ENCODE assay signal across 16 mouse cellular contexts in the genomic region with DNA sequence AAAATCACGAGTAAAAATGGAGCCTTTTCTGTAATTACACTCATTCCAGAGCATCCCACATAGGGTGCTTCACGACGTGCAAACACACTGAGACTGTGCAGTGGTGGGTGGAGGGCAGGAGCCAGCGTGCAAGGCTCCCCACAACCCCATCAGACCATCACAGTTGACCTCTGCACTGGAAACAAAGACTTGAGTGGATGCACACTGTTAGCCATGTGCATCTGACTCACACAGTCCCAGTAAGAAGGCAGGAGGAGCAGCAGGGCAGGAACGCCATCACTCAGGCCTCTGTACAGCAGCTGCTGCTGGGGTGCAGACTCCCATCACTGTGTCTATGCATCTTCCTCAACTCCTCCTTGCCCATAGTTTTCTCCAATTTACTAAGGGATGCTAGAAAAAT.
DNase-seq lines count a peak whose midpoint lies in the region; ATAC-seq and TF ChIP-seq lines count a peak whose summit lies in the region.
"Had no signal": no experiment of that assay in that cellular context is flagged by ENCODE, and none has a peak within 500 bp of the region (broad histone marks: within the 10 kb centered on the region; RNA-seq: fewer than 3 reads in every experiment).

No protein-coding gene starts in this region.

- peaks cover 21% of the 10 kb centered on the region for H3K4me1 ChIP-seq in hindbrain, embryonic 10.5 days (replicated peaks)
- peaks cover 8% of the 10 kb centered on the region for H3K4me1 ChIP-seq in hindbrain, embryonic 14.5 days (replicated peaks; ENCODE audit: control insufficient read depth, insufficient read depth, low read length)
- peaks cover 18% of the 10 kb centered on the region for H3K4me1 ChIP-seq in midbrain, embryonic 10.5 days
- H3K4me1 ChIP-seq in midbrain, postnatal 0 days (ENCODE audit: insufficient read depth, low read length): 0 out of 2 replicates have a peak, but pooled peaks cover 3% of the 10 kb centered on the region
- no peaks in the 10 kb centered on the region for H3K4me1 ChIP-seq in embryonic facial prominence, embryonic 11.5 days (ENCODE audit: control insufficient read depth, insufficient read depth, low read length)
- H3K4me1 ChIP-seq: embryonic facial prominence, embryonic 15.5 days; limb, embryonic 12.5 days had no signal

- H3K9ac ChIP-seq in hindbrain, embryonic 14.5 days: no peak overlapping the region
- H3K9ac ChIP-seq in midbrain, postnatal 0 days (replicated peaks; ENCODE audit: low read length, poor library complexity, severe bottlenecking): no peak overlapping the region
- no peak overlapping the region for H3K9ac ChIP-seq in embryonic facial prominence, embryonic 11.5 days (replicated peaks; ENCODE audit: low read length)
- H3K9ac ChIP-seq: embryonic facial prominence, embryonic 15.5 days; heart, embryonic 12.5 days; limb, embryonic 12.5 days; liver, embryonic 12.5 days had no signal

- 51% methylated on average over 5 of the region's 5 CpGs for WGBS in hindbrain, embryonic 10.5 days
- WGBS in hindbrain, embryonic 14.5 days: 43% methylated on average over 5 of the region's 5 CpGs
- 53% methylated on average over 5 of the region's 5 CpGs for WGBS in midbrain, embryonic 10.5 days
- 49% methylated on average over 5 of the region's 5 CpGs for whole genome bisulfite sequencing in midbrain, postnatal 0 days
- 68% methylated on average over 5 of the region's 5 CpGs for WGBS in embryonic facial prominence, embryonic 11.5 days

- no peaks in the 10 kb centered on the region for H3K9me3 ChIP-seq in hindbrain, embryonic 10.5 days
- H3K9me3 ChIP-seq in hindbrain, embryonic 14.5 days (ENCODE audit: control insufficient read depth, low read length): no peaks in the 10 kb centered on the region
- H3K9me3 ChIP-seq in midbrain, embryonic 10.5 days (replicated peaks): no peaks in the 10 kb centered on the region
- H3K9me3 ChIP-seq in midbrain, postnatal 0 days (ENCODE audit: low read length): no peaks in the 10 kb centered on the region
- H3K9me3 ChIP-seq in embryonic facial prominence, embryonic 11.5 days (replicated peaks; ENCODE audit: control insufficient read depth, low read length): no peaks in the 10 kb centered on the region
- H3K9me3 ChIP-seq: embryonic facial prominence, embryonic 15.5 days; heart, embryonic 12.5 days; limb, embryonic 12.5 days; liver, embryonic 12.5 days had no signal

- no peaks in the 10 kb centered on the region for H3K27me3 ChIP-seq in hindbrain, embryonic 10.5 days (ENCODE audit: insufficient read depth, poor library complexity, severe bottlenecking)
- no peaks in the 10 kb centered on the region for H3K27me3 ChIP-seq in hindbrain, embryonic 14.5 days (ENCODE audit: control insufficient read depth, insufficient read depth, low read length)
- H3K27me3 ChIP-seq in midbrain, embryonic 10.5 days (ENCODE audit: low read depth, poor library complexity, severe bottlenecking): no peaks in the 10 kb centered on the region
- no peaks in the 10 kb centered on the region for H3K27me3 ChIP-seq in midbrain, postnatal 0 days (ENCODE audit: insufficient read depth, low read length)
- H3K27me3 ChIP-seq in embryonic facial prominence, embryonic 11.5 days (ENCODE audit: control insufficient read depth, insufficient read depth, low read length): no peaks in the 10 kb centered on the region
- H3K27me3 ChIP-seq: embryonic facial prominence, embryonic 15.5 days; heart, embryonic 12.5 days; limb, embryonic 12.5 days; liver, embryonic 12.5 days had no signal

- H3K27ac ChIP-seq in hindbrain, embryonic 10.5 days: peak overlapping the region; percentile 73
- H3K27ac ChIP-seq in hindbrain, embryonic 14.5 days: no peak overlapping the region
- H3K27ac ChIP-seq in midbrain, embryonic 10.5 days (replicated peaks): peak overlapping the region; percentile 63; the same call in 1 of the 2 replicates
- no peak overlapping the region for H3K27ac ChIP-seq in midbrain, postnatal 0 days (ENCODE audit: low read depth, low read length)
- no peak overlapping the region for H3K27ac ChIP-seq in embryonic facial prominence, embryonic 11.5 days (replicated peaks; ENCODE audit: low read depth, low read length)
- H3K27ac ChIP-seq: embryonic facial prominence, embryonic 15.5 days; limb, embryonic 12.5 days; liver, embryonic 12.5 days had no signal

- no peak for DNase-seq in hindbrain, embryonic 10.5 days (ENCODE audit: low spot score)
- DNase-seq in hindbrain, embryonic 14.5 days (ENCODE audit: low spot score): no peak
- DNase-seq in midbrain, embryonic 10.5 days (ENCODE audit: low spot score): no peak
- no peak for DNase-seq in midbrain, postnatal 0 days (ENCODE audit: low spot score)
- DNase-seq in NIH3T3 (ENCODE audit: low read depth): peak; percentile 20
- no peak for DNase-seq in embryonic facial prominence, embryonic 11.5 days (ENCODE audit: low spot score)
- DNase-seq in urinary bladder, postnatal 25 days (ENCODE audit: low spot score): no peak
- DNase-seq: adrenal gland, adult 2 months; cerebellum, adult 9-11 months; heart, postnatal 14 days; kidney, adult 8-10 months; lung, adult 2 months had no signal

- TF ChIP-seq CTCF in midbrain, postnatal 0 days (IDR thresholded peaks at IDR 0.05): no peak

- no peak for ATAC-seq in hindbrain, embryonic 14.5 days (ENCODE audit: low FRiP score)
- ATAC-seq in midbrain, postnatal 0 days (ENCODE audit: low FRiP score): no peak
- peak; percentile 72 for ATAC-seq in embryonic facial prominence, embryonic 11.5 days (replicated peaks; ENCODE audit: insufficient number of reproducible peaks, low FRiP score, low TSS enrichment, low read depth)
- ATAC-seq: liver, embryonic 12.5 days had no signal

- no peak overlapping the region for H3K4me2 ChIP-seq in hindbrain, embryonic 14.5 days (replicated peaks)
- no peak overlapping the region for H3K4me2 ChIP-seq in midbrain, postnatal 0 days (ENCODE audit: low read depth, low read length, poor library complexity, severe bottlenecking)
- no peak overlapping the region for H3K4me2 ChIP-seq in embryonic facial prominence, embryonic 11.5 days (ENCODE audit: low read depth, low read length)
- H3K4me2 ChIP-seq: embryonic facial prominence, embryonic 15.5 days; heart, embryonic 12.5 days; limb, embryonic 12.5 days; liver, embryonic 12.5 days had no signal

- H3K4me3 ChIP-seq in hindbrain, embryonic 10.5 days: no peak overlapping the region
- no peak overlapping the region for H3K4me3 ChIP-seq in hindbrain, embryonic 14.5 days (replicated peaks; ENCODE audit: low read length)
- no peak overlapping the region for H3K4me3 ChIP-seq in midbrain, embryonic 10.5 days
- H3K4me3 ChIP-seq in midbrain, postnatal 0 days (ENCODE audit: low read depth, low read length): no peak overlapping the region
- no peak overlapping the region for H3K4me3 ChIP-seq in embryonic facial prominence, embryonic 11.5 days (ENCODE audit: low read depth, low read length)
- H3K4me3 ChIP-seq: embryonic facial prominence, embryonic 15.5 days; heart, embryonic 12.5 days; limb, embryonic 12.5 days; liver, embryonic 12.5 days had no signal

- H3K36me3 ChIP-seq in hindbrain, embryonic 10.5 days: no peaks in the 10 kb centered on the region
- no peaks in the 10 kb centered on the region for H3K36me3 ChIP-seq in hindbrain, embryonic 14.5 days (replicated peaks; ENCODE audit: control insufficient read depth, insufficient read depth)
- no peaks in the 10 kb centered on the region for H3K36me3 ChIP-seq in midbrain, embryonic 10.5 days
- H3K36me3 ChIP-seq in midbrain, postnatal 0 days (ENCODE audit: insufficient read depth, low read length): no peaks in the 10 kb centered on the region
- H3K36me3 ChIP-seq in embryonic facial prominence, embryonic 11.5 days (replicated peaks; ENCODE audit: control insufficient read depth, insufficient read depth, low read depth, low read length): no peaks in the 10 kb centered on the region
- H3K36me3 ChIP-seq: embryonic facial prominence, embryonic 15.5 days; heart, embryonic 12.5 days; limb, embryonic 12.5 days; liver, embryonic 12.5 days had no signal

Comparison
In these comparisons a context has a peak if more than half of its experiments do, and no peak if none do; other contexts are left out.
1. H3K27ac ChIP-seq: peak in hindbrain, embryonic 10.5 days (single experiment) and midbrain, embryonic 10.5 days (single experiment); none in hindbrain, embryonic 14.5 days (single experiment), midbrain, postnatal 0 days (single experiment) and embryonic facial prominence, embryonic 11.5 days (single experiment).